Mouse (Mus musculus) forebrain, embryonic 16.5 days (tissue): ENCODE results near the gene Zfp362. TPM values are rescaled to one million over a fixed set of nuclear protein-coding genes. Genes with fewer than 3 reads are reported as not detected.

ENCODE experiments used
- ATAC-seq: fragments of 200-750 bp; cut with Nextera tagmentation; 2 replicates; pipeline ENCODE4 v1.8.0; 2017; ENCODE audit warnings: mild to moderate bottlenecking, moderate library complexity
- H3K27ac ChIP-seq: fragments of 300-500 bp; sonication (generic); 2 replicates; pipeline ENCODE4 v1.5.1; 2014; ENCODE audit warnings: low read length, control low read depth
- H3K27me3 ChIP-seq: fragments of 300-500 bp; sonication (generic); replicated peaks from 2 replicates; pipeline ENCODE4 v1.6.1; 2014; ENCODE audit warnings: low read length; ENCODE audit not compliant: control insufficient read depth, insufficient read depth
- H3K36me3 ChIP-seq: fragments of 300-500 bp; sonication (generic); 2 replicates; pipeline ENCODE4 v1.6.1; 2014; ENCODE audit not compliant: control insufficient read depth, insufficient read depth
- H3K4me1 ChIP-seq: fragments of 300-500 bp; sonication (generic); replicated peaks from 2 replicates; pipeline ENCODE4 v1.6.1; 2014; ENCODE audit warnings: low read length; ENCODE audit not compliant: control insufficient read depth, insufficient read depth
- H3K4me2 ChIP-seq: fragments of 300-500 bp; sonication (generic); 2 replicates; pipeline ENCODE4 v1.6.1; 2014; ENCODE audit warnings: mild to moderate bottlenecking, low read length, control low read depth
- H3K4me3 ChIP-seq: fragments of 300-500 bp; sonication (generic); replicated peaks from 2 replicates; pipeline ENCODE4 v1.5.1; 2014; ENCODE audit warnings: mild to moderate bottlenecking, low read length, control low read depth
- H3K9ac ChIP-seq: fragments of 300-500 bp; sonication (generic); replicated peaks from 2 replicates; pipeline ENCODE4 v1.6.1; 2014; ENCODE audit warnings: low read depth, low read length, control low read depth
- H3K9me3 ChIP-seq: fragments of 300-500 bp; sonication (generic); 2 replicates; pipeline ENCODE4 v1.6.1; 2016; ENCODE audit warnings: low read length; ENCODE audit not compliant: control insufficient read depth
- WGBS: fragments of 180-500 bp; shearing (Covaris S2); extraction: QIAGEN DNeasy Blood & Tissue Kit; methylation state at CpG from one replicate; pipeline ENCODE4 v1.1.7; 2014; 5-methylcytosine and 5-hydroxymethylcytosine counted together
- polyA plus RNA-seq: library from polyadenylated mRNA; unstranded; fragments of >200 nt; fragmentation: Nextera tagmentation; extraction: Ambion mirVana; gene quantifications from 2 replicates; pipeline ENCODE4 v1.2.1, GENCODE M21; 2015

Zfp362 gene
- polyA plus RNA-seq, 1 experiment from 2014 or later, result 45.2 TPM

DNA sequence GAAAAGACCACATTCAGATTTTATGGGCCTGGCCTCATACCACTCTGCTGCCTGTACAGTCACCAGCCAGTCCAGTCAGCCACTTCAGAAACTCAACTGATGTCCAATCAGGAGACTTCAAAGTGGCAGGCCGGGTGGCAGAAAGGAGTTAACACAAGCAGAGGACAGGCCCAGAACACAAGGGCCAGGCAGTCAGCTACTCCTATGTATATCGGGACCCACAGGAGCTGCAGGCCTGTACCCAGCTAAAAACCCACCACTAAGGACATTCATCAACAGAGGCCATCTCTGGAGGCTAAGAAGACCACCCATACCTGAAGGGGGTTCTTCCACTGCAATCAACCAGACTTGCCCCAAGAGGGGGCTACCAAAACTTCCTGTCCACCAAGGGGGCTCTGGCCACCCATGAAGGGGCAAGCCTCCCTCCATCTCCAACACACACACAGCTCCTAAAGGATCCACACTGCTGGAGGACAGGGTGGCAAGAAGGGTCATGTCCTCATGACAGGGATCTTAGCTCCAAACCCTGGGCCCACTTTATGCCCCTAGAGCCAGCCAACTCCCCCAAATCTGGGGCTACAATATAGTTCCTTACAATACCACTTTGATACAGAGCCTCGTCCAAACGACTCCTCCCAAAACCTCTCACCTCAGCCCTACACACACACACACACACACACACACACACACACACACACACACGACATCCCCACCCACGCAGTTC lies 1.3 kb downstream of the Zfp362 start:
- 3% methylated on average over 6 of the region's 6 CpGs for WGBS
- Histone ChIP-seq H3K4me3 (peak overlapping the region; percentile 57), H3K27me3 (no peaks in the 10 kb centered on the region), H3K9me3 (no peaks in the 10 kb centered on the region), H3K36me3 (no peaks in the 10 kb centered on the region), H3K9ac (peak overlapping the region; percentile 96), H3K4me2 (peak overlapping the region; percentile 100), H3K27ac (peak overlapping the region; percentile 95), H3K4me1 (peaks cover 39% of the 10 kb centered on the region)
- ATAC-seq, result 0 out of 2 replicates have a peak, but pooled peaks have one; percentile 2

- peak overlapping the region; percentile 57 for H3K4me3 ChIP-seq
- H3K27ac ChIP-seq, result no peak overlapping the region
- H3K36me3 ChIP-seq, result no peaks in the 10 kb centered on the region
- H3K9ac ChIP-seq, result peak overlapping the region; percentile 96; the same call in 1 of the 2 replicates
- no peaks in the 10 kb centered on the region for H3K9me3 ChIP-seq
- H3K4me1 ChIP-seq, result peaks cover 45% of the 10 kb centered on the region
- no peak for ATAC-seq
- H3K27me3 ChIP-seq, result no peaks in the 10 kb centered on the region
- 66% methylated on average over 5 of the region's 5 CpGs for WGBS
- H3K4me2 ChIP-seq, result peak overlapping the region; percentile 100
Observed at GRCm38 (mm10) chr4:128803569-128803968, 2.3 kb downstream of the Zfp362 start.

DNA sequence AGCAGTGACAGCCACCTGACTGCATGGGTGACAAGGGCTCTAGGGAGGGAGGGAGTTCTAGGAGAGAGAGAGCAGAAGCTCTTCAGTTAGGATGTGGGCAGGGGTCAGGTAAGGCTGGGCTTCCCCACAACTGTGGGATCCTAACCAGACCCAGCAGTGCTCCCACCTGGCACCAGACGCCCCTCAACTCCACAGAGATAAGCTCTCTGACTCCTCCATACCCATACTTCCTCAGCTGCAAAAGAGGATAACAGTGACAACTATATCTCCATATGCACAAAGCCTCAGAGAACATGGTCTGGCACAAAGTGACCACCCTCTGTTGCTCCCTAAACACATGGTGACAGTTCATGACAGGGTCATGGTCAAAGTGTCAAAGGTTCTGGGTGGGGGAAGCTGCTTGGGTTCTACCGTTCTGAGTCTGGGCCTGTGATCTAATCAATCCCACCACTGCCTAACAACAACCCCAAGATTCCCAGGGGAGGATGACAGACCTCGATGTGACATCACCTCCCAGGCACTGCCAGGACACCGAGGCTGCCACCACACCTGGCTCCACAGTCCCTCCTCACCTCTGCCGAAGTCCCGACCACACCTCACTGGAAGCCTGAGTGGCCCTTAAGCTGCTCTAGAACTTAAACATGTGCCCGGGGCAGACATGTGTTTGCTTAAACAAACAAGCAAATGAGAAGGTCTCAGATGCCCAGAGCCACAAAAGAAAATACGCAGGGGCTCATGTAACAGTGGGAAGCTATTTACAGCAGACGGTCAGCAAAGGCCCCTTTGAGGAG lies 4.0 kb downstream of the Zfp362 start:
- Histone ChIP-seq H3K9ac (no peak overlapping the region), H3K4me1 (peaks cover 43% of the 10 kb centered on the region), H3K4me2 (no peak overlapping the region), H3K4me3 (no peak overlapping the region), H3K27me3 (no peaks in the 10 kb centered on the region), H3K36me3 (no peaks in the 10 kb centered on the region), H3K9me3 (no peaks in the 10 kb centered on the region), H3K27ac (no peak overlapping the region)
- 78% methylated on average over 9 of the region's 9 CpGs for WGBS
- ATAC-seq, result no peak

DNA sequence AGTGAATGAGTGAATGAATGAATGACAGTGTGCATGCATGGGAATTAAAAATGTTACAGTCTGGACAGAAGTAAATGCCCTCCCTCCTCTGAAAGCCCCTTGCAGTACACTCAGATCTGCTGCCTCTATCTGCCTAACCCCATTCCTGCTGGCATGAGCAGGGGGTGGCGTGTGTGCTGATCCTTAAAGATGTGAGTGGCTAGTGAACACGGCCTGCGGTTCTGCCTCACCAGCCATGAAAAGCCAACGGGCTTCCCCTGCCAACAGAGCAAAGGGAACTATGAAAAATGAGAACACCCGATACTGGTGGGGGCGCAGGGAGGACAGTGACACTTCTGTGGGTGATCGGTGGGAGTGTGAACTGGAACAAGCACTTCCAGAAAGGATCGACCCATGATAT lies 9.1 kb downstream of the Zfp362 start:
- Histone ChIP-seq H3K36me3 (no peaks in the 10 kb centered on the region), H3K4me2 (no peak overlapping the region), H3K9me3 (no peaks in the 10 kb centered on the region), H3K27me3 (no peaks in the 10 kb centered on the region), H3K27ac (no peak overlapping the region), H3K9ac (no peak overlapping the region), H3K4me3 (no peak overlapping the region), H3K4me1 (peaks cover 25% of the 10 kb centered on the region)
- 76% methylated on average over 8 of the region's 8 CpGs for WGBS
- ATAC-seq, result no peak

- WGBS, result under 1% methylated on average over 9 of the region's 9 CpGs
- ATAC-seq, result peak; percentile 62
- Histone ChIP-seq H3K27me3 (no peaks in the 10 kb centered on the region), H3K4me1 (peaks cover 24% of the 10 kb centered on the region), H3K9me3 (no peaks in the 10 kb centered on the region), H3K36me3 (no peaks in the 10 kb centered on the region), H3K27ac (peak overlapping the region; percentile 26; the same call in 1 of the 2 replicates), H3K4me2 (no peak overlapping the region), H3K9ac (no peak overlapping the region), H3K4me3 (no peak overlapping the region)
Observed at GRCm38 (mm10) chr4:128795596-128795995, 10.2 kb downstream of the Zfp362 start.

- peaks cover 20% of the 10 kb centered on the region for H3K4me1 ChIP-seq
- H3K4me2 ChIP-seq, result no peak overlapping the region
- no peaks in the 10 kb centered on the region for H3K27me3 ChIP-seq
- H3K9ac ChIP-seq, result no peak overlapping the region
- WGBS, result 92% methylated on average over 8 of the region's 8 CpGs
- no peaks in the 10 kb centered on the region for H3K36me3 ChIP-seq
- ATAC-seq, result no peak
- H3K9me3 ChIP-seq, result no peaks in the 10 kb centered on the region
- H3K27ac ChIP-seq, result no peak overlapping the region
- H3K4me3 ChIP-seq, result no peak overlapping the region
Observed at GRCm38 (mm10) chr4:128794198-128794597, 11.6 kb downstream of the Zfp362 start.

- H3K4me3 ChIP-seq, result no peak overlapping the region
- H3K27ac ChIP-seq, result no peak overlapping the region
- H3K4me1 ChIP-seq, result peaks cover 17% of the 10 kb centered on the region
- ATAC-seq, result no peak
- H3K27me3 ChIP-seq, result no peaks in the 10 kb centered on the region
- no peaks in the 10 kb centered on the region for H3K36me3 ChIP-seq
- no peaks in the 10 kb centered on the region for H3K9me3 ChIP-seq
- no peak overlapping the region for H3K9ac ChIP-seq
- no peak overlapping the region for H3K4me2 ChIP-seq
- WGBS, result 67% methylated on average over 1 of the region's 1 CpGs
Observed at GRCm38 (mm10) chr4:128793710-128794109, 12.1 kb downstream of the Zfp362 start.

DNA sequence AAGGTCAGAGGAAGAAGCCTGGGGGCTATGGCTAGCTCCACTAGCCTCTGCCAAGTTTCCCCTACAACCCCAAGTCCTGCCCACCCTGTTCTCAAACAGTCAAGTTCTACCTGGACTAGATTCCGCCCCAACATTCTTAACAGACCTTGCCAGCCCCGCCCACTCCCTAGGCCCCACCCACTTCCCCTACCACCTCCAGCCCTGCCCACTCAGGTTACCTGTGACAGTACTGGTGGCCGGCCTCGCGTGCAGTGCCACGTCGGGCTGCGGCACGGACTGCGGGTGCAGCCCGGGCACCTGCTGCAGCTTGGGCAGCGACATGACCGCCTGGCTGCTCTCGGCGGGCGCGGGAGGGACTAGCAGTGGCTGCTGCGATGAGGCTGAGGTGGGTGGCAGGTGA lies 16.2 kb downstream of the Zfp362 start:
- H3K4me3 ChIP-seq, result no peak overlapping the region
- ATAC-seq, result no peak
- no peak overlapping the region for H3K4me2 ChIP-seq
- H3K9ac ChIP-seq, result no peak overlapping the region
- H3K4me1 ChIP-seq, result no peaks in the 10 kb centered on the region
- no peaks in the 10 kb centered on the region for H3K27me3 ChIP-seq
- H3K9me3 ChIP-seq, result no peaks in the 10 kb centered on the region
- H3K27ac ChIP-seq, result no peak overlapping the region
- H3K36me3 ChIP-seq, result peaks cover 23% of the 10 kb centered on the region
- 50% methylated on average over 18 of the region's 18 CpGs for WGBS

GRCm38 (mm10) chr4:128788108-128788507 lies 17.7 kb downstream of the Zfp362 start:
- no peak for ATAC-seq
- Histone ChIP-seq H3K36me3 (peaks cover 29% of the 10 kb centered on the region), H3K4me2 (no peak overlapping the region), H3K4me3 (no peak overlapping the region), H3K4me1 (no peaks in the 10 kb centered on the region), H3K27ac (no peak overlapping the region), H3K9me3 (no peaks in the 10 kb centered on the region), H3K27me3 (no peaks in the 10 kb centered on the region), H3K9ac (no peak overlapping the region)
- 93% methylated on average over 4 of the region's 4 CpGs for WGBS
